Mouse (Mus musculus) forebrain, embryonic 16.5 days (tissue): ENCODE data around the gene Idh2. TPM values are rescaled to one million over a fixed set of nuclear protein-coding genes. Genes with fewer than 3 reads are reported as not detected.
A peak's percentile ranks its signal among the peaks of the same experiment; 100 is the strongest.

Experiments
- ATAC-seq: fragments of 200-750 bp; cut with Nextera tagmentation; 2 replicates; pipeline ENCODE4 v1.8.0; 2017; ENCODE audit warnings: mild to moderate bottlenecking, moderate library complexity
- H3K27ac ChIP-seq: fragments of 300-500 bp; sonication (generic); 2 replicates; pipeline ENCODE4 v1.5.1; 2014; ENCODE audit warnings: low read length, control low read depth
- H3K27me3 ChIP-seq: fragments of 300-500 bp; sonication (generic); replicated peaks from 2 replicates; pipeline ENCODE4 v1.6.1; 2014; ENCODE audit warnings: low read length; ENCODE audit not compliant: control insufficient read depth, insufficient read depth
- H3K36me3 ChIP-seq: fragments of 300-500 bp; sonication (generic); 2 replicates; pipeline ENCODE4 v1.6.1; 2014; ENCODE audit not compliant: control insufficient read depth, insufficient read depth
- H3K4me1 ChIP-seq: fragments of 300-500 bp; sonication (generic); replicated peaks from 2 replicates; pipeline ENCODE4 v1.6.1; 2014; ENCODE audit warnings: low read length; ENCODE audit not compliant: control insufficient read depth, insufficient read depth
- H3K4me2 ChIP-seq: fragments of 300-500 bp; sonication (generic); 2 replicates; pipeline ENCODE4 v1.6.1; 2014; ENCODE audit warnings: mild to moderate bottlenecking, low read length, control low read depth
- H3K4me3 ChIP-seq: fragments of 300-500 bp; sonication (generic); replicated peaks from 2 replicates; pipeline ENCODE4 v1.5.1; 2014; ENCODE audit warnings: mild to moderate bottlenecking, low read length, control low read depth
- H3K9ac ChIP-seq: fragments of 300-500 bp; sonication (generic); replicated peaks from 2 replicates; pipeline ENCODE4 v1.6.1; 2014; ENCODE audit warnings: low read depth, low read length, control low read depth
- H3K9me3 ChIP-seq: fragments of 300-500 bp; sonication (generic); 2 replicates; pipeline ENCODE4 v1.6.1; 2016; ENCODE audit warnings: low read length; ENCODE audit not compliant: control insufficient read depth
- WGBS: fragments of 180-500 bp; shearing (Covaris S2); extraction: QIAGEN DNeasy Blood & Tissue Kit; methylation state at CpG from one replicate; pipeline ENCODE4 v1.1.7; 2014; 5-methylcytosine and 5-hydroxymethylcytosine counted together
- polyA plus RNA-seq: library from polyadenylated mRNA; unstranded; fragments of >200 nt; fragmentation: Nextera tagmentation; extraction: Ambion mirVana; gene quantifications from 2 replicates; pipeline ENCODE4 v1.2.1, GENCODE M21; 2015

Gene Idh2
- polyA plus RNA-seq, 1 experiment from 2014 or later, result 286 TPM

DNA sequence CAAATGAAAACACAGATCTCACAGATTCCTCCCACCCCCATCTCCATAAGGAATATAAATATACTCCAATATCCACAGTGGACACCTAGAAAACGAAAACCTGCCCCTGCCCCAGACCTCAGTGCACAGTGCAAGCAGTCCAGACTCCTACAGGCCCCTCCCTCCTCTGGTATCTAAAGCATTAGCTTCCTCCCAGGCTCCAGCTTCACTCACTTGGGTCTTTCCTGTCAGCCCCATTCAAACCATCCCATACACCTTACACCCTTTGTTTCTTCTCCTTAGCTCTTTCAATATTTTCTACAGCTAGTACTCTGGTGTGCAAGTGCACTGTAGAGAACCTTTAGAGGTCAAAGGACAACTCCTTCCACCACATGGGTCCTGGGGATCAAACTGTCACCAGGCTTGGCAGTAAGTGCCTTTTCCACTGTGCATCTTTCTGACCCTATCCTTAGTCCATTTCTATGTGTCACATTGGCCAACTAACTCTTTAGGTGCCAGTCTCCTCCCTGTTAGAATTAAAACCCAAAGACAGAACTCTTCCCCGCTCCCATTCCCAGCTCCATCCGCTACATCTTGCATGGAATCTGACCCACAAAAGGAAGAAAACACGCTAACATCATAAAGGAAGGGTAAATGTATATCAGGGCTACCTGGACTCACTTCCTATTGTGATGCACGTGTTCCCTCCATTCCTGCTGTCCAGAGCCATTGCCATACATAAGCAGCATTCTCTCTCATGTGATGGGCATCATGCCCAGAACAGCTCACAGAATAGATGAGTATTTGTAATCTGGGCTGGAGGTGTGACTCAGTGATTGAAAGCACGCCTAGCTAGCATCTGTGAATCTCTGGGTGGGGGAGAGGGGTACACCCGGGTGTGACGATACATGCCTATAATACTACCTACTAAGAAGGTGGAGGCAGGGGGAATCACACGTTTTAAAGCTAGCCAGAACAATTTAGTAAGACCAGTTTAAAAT, 3.8 kb downstream of the Idh2 start:
- Histone ChIP-seq H3K4me3 (no peak overlapping the region), H3K27ac (no peak overlapping the region), H3K27me3 (no peaks in the 10 kb centered on the region), H3K9ac (no peak overlapping the region), H3K9me3 (no peaks in the 10 kb centered on the region), H3K4me2 (no peak overlapping the region), H3K36me3 (no peaks in the 10 kb centered on the region), H3K4me1 (peaks cover 38% of the 10 kb centered on the region)
- 61% methylated on average over 9 of the region's 9 CpGs for WGBS
- ATAC-seq, result no peak

GRCm38 (mm10) chr7:80106441-80106840, 8.8 kb downstream of the Idh2 start:
- Histone ChIP-seq H3K9me3 (no peaks in the 10 kb centered on the region), H3K4me3 (no peak overlapping the region), H3K36me3 (no peaks in the 10 kb centered on the region), H3K4me1 (peaks cover 4% of the 10 kb centered on the region), H3K27me3 (no peaks in the 10 kb centered on the region), H3K9ac (no peak overlapping the region), H3K4me2 (no peak overlapping the region), H3K27ac (no peak overlapping the region)
- WGBS, result 97% methylated on average over 1 of the region's 1 CpGs
- no peak for ATAC-seq

DNA sequence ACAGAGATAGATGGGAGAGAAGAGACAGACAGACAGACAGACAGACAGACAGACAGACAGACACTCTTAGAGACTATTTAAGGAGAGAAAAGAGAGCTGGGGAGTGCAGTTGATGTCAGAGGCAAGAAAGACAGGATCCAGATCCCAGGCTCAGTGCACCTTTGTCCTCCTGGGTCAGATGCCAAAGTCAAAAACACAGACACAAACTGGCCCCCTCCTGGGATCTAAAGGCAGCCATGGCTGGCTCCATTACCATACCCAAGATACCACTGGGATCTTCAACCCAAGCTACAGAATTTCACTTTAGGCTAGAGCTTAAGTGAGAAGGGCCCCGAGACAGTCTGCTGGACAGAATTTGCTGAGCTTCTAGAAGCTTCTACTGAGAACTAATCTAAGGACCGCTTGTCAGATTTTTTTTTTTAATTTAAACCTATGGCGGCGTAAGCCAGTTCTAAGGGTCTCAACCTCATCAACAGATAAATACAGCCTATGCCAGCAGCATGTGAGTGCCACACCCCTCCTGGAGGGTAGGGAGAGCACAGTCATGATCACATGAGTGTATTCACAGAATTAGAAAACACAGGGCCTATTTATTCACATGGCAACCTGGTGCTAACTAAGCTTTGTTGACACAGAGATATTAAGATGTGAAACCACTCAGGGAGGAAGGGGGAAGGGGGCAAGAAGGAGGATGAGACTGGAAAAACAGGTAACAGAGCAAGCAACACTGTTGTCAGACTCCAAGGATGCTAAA, 9.4 kb downstream of the Idh2 start:
- Histone ChIP-seq H3K9me3 (no peaks in the 10 kb centered on the region), H3K9ac (no peak overlapping the region), H3K27me3 (no peaks in the 10 kb centered on the region), H3K4me2 (no peak overlapping the region), H3K4me3 (no peak overlapping the region), H3K36me3 (peaks cover 5% of the 10 kb centered on the region; the same call in 1 of the 2 replicates), H3K27ac (no peak overlapping the region), H3K4me1 (no peaks in the 10 kb centered on the region)
- no peak for ATAC-seq
- 92% methylated on average over 4 of the region's 4 CpGs for WGBS

GRCm38 (mm10) chr7:80103335-80103734, 11.9 kb downstream of the Idh2 start:
- no peak overlapping the region for H3K4me3 ChIP-seq
- no peak for ATAC-seq
- H3K4me2 ChIP-seq, result no peak overlapping the region
- no peaks in the 10 kb centered on the region for H3K4me1 ChIP-seq
- H3K36me3 ChIP-seq, result peaks cover 25% of the 10 kb centered on the region
- no peak overlapping the region for H3K27ac ChIP-seq
- 61% methylated on average over 3 of the region's 3 CpGs for WGBS
- no peaks in the 10 kb centered on the region for H3K9me3 ChIP-seq
- no peaks in the 10 kb centered on the region for H3K27me3 ChIP-seq
- H3K9ac ChIP-seq, result no peak overlapping the region

- no peak overlapping the region for H3K27ac ChIP-seq
- H3K4me1 ChIP-seq, result no peaks in the 10 kb centered on the region
- ATAC-seq, result no peak
- H3K9ac ChIP-seq, result no peak overlapping the region
- no peak overlapping the region for H3K4me2 ChIP-seq
- no peaks in the 10 kb centered on the region for H3K27me3 ChIP-seq
- no peaks in the 10 kb centered on the region for H3K9me3 ChIP-seq
- 95% methylated on average over 13 of the region's 13 CpGs for WGBS
- H3K36me3 ChIP-seq, result peaks cover 62% of the 10 kb centered on the region
- H3K4me3 ChIP-seq, result no peak overlapping the region
Observed at GRCm38 (mm10) chr7:80098389-80098976, 16.7 kb downstream of the Idh2 start.

GRCm38 (mm10) chr7:80095598-80096309, 19.4 kb downstream of the Idh2 start:
- no peak overlapping the region for H3K4me2 ChIP-seq
- H3K4me1 ChIP-seq, result peaks cover 7% of the 10 kb centered on the region
- 92% methylated on average over 20 of the region's 20 CpGs for WGBS
- H3K4me3 ChIP-seq, result no peak overlapping the region
- no peak for ATAC-seq
- no peak overlapping the region for H3K27ac ChIP-seq
- peaks cover 58% of the 10 kb centered on the region for H3K36me3 ChIP-seq
- no peak overlapping the region for H3K9ac ChIP-seq
- no peaks in the 10 kb centered on the region for H3K27me3 ChIP-seq
- no peaks in the 10 kb centered on the region for H3K9me3 ChIP-seq

DNA sequence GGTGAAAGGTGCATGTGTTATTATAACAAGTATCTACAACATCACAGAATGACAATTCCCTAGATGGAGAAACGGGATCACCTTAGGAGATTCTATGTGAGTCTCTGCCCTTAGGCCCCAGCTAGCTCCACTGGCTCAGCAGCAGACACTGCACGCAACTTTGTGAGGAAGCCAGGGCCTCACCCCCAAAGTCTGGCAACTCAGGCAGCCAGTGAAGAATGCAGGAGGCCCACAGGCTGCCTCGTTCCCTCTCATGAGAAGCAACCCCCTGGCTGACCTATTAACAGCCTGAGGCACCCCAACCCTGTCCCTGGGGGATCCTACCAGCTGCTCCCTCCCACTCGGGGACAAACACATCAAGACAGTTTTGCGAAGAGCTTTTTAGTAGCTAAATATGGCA, 20.7 kb downstream of the Idh2 start:
- no peak for ATAC-seq

GRCm38 (mm10) chr7:80092351-80093046, 22.7 kb downstream of the Idh2 start:
- Histone ChIP-seq H3K9me3 (no peaks in the 10 kb centered on the region), H3K4me3 (no peak overlapping the region), H3K4me1 (peaks cover 7% of the 10 kb centered on the region), H3K36me3 (peaks cover 36% of the 10 kb centered on the region), H3K27me3 (no peaks in the 10 kb centered on the region), H3K9ac (no peak overlapping the region), H3K27ac (no peak overlapping the region), H3K4me2 (no peak overlapping the region)
- 35% methylated on average over 9 of the region's 9 CpGs for WGBS
- ATAC-seq, result peak; percentile 57

More for the DNA sequence above, 20.7 kb downstream of the Idh2 start:
- Histone ChIP-seq H3K4me1 (peaks cover 7% of the 10 kb centered on the region), H3K9me3 (no peaks in the 10 kb centered on the region), H3K36me3 (peaks cover 53% of the 10 kb centered on the region), H3K4me2 (no peak overlapping the region), H3K27me3 (no peaks in the 10 kb centered on the region), H3K4me3 (no peak overlapping the region), H3K27ac (no peak overlapping the region), H3K9ac (no peak overlapping the region)
- 81% methylated on average over 5 of the region's 5 CpGs for WGBS
